Mouse (Mus musculus) right cerebral cortex, adult 18-20 months (tissue): Measurements from ENCODE around the gene Notch1.

Experiments used
- DNase-seq: peaks from one replicate; pipeline ENCODE4 v3.0.0; 2022; ENCODE audit warnings: mixed read lengths

Gene Notch1

GRCm38 (mm10) chr2:26516275-26516674 lies at the start of gene Notch1:
Notch1 (minus strand) TSS chr2:26516663.
- DNase-seq: no peak

GRCm38 (mm10) chr2:26566221-26566620 lies 49.8 kb upstream of the Notch1 start:
- DNase-seq: no peak

GRCm38 (mm10) chr2:26561351-26562016 lies 45.0 kb upstream of the Notch1 start:
- peak; percentile 33 for DNase-seq

GRCm38 (mm10) chr2:26560506-26560905 lies 44.0 kb upstream of the Notch1 start:
- DNase-seq: no peak

- no peak for DNase-seq
Measured at GRCm38 (mm10) chr2:26556535-26556993, 40.1 kb upstream of the Notch1 start.

- DNase-seq: peak; percentile 79
Measured at GRCm38 (mm10) chr2:26555076-26555475, 38.6 kb upstream of the Notch1 start.

GRCm38 (mm10) chr2:26553904-26554303 lies 37.4 kb upstream of the Notch1 start:
- DNase-seq: no peak

GRCm38 (mm10) chr2:26552066-26552465 lies 35.6 kb upstream of the Notch1 start:
- DNase-seq: no peak

GRCm38 (mm10) chr2:26551446-26551845 lies 35.0 kb upstream of the Notch1 start:
- DNase-seq: no peak

- DNase-seq: no peak
Measured at GRCm38 (mm10) chr2:26550777-26551176, 34.3 kb upstream of the Notch1 start.

GRCm38 (mm10) chr2:26550205-26550604 lies 33.7 kb upstream of the Notch1 start:
- no peak for DNase-seq

- DNase-seq: no peak
Measured at GRCm38 (mm10) chr2:26549801-26550200, 33.3 kb upstream of the Notch1 start.

- DNase-seq: peak; percentile 26
Measured at GRCm38 (mm10) chr2:26547481-26547880, 31.0 kb upstream of the Notch1 start.

GRCm38 (mm10) chr2:26544265-26544664 lies 27.8 kb upstream of the Notch1 start:
- DNase-seq: no peak

GRCm38 (mm10) chr2:26543768-26544167 lies 27.3 kb upstream of the Notch1 start:
- DNase-seq: no peak

- DNase-seq: no peak
Measured at GRCm38 (mm10) chr2:26543155-26543554, 26.7 kb upstream of the Notch1 start.

GRCm38 (mm10) chr2:26541258-26541910 lies 24.9 kb upstream of the Notch1 start:
- DNase-seq: no peak

- DNase-seq: no peak
Measured at GRCm38 (mm10) chr2:26540721-26541120, 24.3 kb upstream of the Notch1 start.

GRCm38 (mm10) chr2:26539516-26539915 lies 23.1 kb upstream of the Notch1 start:
- no peak for DNase-seq

GRCm38 (mm10) chr2:26535517-26536045 lies 19.1 kb upstream of the Notch1 start:
- DNase-seq: peak; percentile 55

GRCm38 (mm10) chr2:26534616-26535015 lies 18.2 kb upstream of the Notch1 start:
- no peak for DNase-seq

- DNase-seq: no peak
Measured at GRCm38 (mm10) chr2:26534161-26534560, 17.7 kb upstream of the Notch1 start.

GRCm38 (mm10) chr2:26533249-26533648 lies 16.8 kb upstream of the Notch1 start:
- no peak for DNase-seq

GRCm38 (mm10) chr2:26531829-26532228 lies 15.4 kb upstream of the Notch1 start:
- DNase-seq: no peak
